Mouse (Mus musculus) gastrocnemius, postnatal 4 days (tissue): ENCODE measurements around the gene Chpt1. TPM values are rescaled to one million over a fixed set of nuclear protein-coding genes. Genes with fewer than 3 reads are reported as not detected.
"Not testable (repeated sequence)": the region's sequence is repeated elsewhere in the genome, so short reads cannot be mapped to it uniquely, and the experiment has no call there.

Experiments
- DNase-seq, 2 experiments: peaks; one replicate each; pipeline ENCODE4 v3.0.0; 2021 to 2022; ENCODE audit warnings: low spot score in 2 of 2, mixed read lengths in 2 of 2
- total RNA-seq, 2 experiments: library from RNA; stranded (reverse); gene quantifications; 2 replicates each; pipeline ENCODE4 v1.2.3; 2021

Chpt1 gene
- total RNA-seq, 2 experiments from 2014 or later: 27.9 to 32.9 TPM

DNA sequence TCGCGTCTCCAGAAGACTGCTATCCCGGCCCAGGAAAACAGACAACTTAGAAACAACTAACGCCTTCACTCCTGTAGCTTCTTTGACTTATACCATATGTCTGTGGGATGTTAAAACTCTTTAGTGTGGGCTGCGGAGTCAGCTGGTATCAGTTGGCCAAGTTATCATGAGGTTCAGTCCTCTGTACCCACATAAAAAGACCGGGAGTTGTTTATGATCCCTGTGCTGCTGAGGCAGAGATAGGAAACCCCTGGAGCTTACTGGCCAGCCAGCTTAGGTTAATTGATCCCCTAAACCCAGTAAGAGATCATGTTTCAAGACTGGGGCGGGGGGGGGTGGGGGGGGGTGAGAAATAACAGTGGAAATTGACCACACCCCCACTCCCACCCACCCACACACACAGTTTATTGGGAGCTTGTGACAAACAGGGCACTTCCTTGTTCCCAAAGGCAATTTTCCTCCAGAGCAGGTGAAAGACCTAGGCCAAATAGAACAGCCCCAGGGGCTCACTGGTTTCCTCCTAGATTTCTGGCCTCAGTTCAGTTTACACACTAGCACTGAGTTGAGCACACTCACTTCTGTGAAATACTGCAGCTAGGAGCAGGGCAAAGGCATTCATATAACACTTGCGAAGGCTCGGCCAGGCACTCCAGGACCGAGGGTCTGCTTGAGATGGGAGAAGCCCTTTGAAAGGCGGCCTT, 6.9 kb downstream of the Chpt1 start:
- no peak for DNase-seq

DNA sequence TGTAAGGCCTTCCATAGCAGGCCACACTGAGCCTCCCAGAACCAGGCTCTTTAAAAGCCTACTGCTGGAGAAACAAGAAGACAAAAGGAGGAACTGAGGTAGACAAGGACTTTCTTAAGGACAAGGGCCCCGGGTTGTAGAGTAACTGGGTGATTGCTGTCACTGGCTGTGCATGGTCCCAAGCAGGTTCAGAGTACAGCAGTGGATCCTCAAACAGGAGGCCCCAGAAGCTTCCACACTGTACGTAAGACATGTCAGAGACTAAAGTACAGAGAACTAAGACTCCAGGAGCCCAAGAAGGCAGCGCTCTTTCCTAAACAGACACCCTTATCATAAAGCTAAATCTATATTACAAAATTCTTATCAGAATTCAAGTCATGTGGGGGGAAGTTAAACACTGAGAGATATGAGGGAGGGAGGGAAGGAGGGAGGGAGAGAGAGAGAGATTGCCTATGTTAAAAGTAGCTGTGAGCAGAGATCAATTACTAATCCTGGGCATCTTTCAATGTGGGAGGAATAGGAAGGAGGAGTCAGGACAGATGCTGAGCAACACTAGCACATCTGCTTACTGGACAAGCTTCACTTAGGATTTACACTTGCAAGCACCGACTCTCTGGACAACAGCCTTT, 8.8 kb downstream of the Chpt1 start:
- DNase-seq: no peak

GRCm38 (mm10) chr10:88492658-88493057, 11.2 kb downstream of the Chpt1 start:
- DNase-seq: no peak

DNA sequence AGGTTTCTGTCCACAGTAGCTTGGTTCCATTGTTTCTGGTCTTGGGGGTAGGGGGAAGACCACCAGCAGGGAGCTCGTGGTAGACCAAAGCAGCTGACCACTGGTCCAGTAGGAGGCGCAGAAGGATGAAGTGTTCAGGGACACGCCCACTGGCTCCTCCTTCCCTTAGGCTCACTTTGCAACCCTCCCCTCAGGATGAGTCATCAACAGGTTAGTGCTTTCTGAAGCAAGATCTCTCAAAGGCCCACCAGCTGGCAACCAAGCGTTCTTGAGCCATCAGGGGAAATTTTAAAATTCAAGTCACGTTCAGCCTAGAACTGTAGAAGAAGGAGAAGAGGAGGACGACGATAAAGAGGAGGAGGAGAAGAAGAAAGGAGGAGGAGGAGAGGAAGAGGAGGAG, 12.2 kb downstream of the Chpt1 start:
- DNase-seq: no peak

GRCm38 (mm10) chr10:88488629-88489028, 15.2 kb downstream of the Chpt1 start:
- DNase-seq: no peak

DNA sequence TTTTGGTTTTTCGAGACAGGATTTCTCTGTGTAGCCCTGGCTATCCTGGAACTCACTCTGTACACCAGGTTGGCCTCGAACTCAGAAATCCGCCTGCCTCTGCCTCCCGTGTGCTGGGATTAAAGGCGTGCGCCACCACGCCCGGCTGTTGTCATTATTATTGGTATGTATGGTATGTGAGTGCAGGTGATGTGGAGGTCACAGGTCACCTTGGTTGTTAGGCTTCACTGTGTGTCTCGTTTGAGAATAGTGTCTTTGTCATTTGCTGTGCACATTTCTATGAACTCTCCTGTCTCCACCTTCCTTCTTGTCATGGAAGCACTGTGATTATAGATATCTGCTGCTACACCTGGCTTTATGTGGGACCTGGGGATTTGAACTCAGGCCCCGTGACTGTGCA, 21.0 kb downstream of the Chpt1 start:
- not testable (repeated sequence) for DNase-seq

DNA sequence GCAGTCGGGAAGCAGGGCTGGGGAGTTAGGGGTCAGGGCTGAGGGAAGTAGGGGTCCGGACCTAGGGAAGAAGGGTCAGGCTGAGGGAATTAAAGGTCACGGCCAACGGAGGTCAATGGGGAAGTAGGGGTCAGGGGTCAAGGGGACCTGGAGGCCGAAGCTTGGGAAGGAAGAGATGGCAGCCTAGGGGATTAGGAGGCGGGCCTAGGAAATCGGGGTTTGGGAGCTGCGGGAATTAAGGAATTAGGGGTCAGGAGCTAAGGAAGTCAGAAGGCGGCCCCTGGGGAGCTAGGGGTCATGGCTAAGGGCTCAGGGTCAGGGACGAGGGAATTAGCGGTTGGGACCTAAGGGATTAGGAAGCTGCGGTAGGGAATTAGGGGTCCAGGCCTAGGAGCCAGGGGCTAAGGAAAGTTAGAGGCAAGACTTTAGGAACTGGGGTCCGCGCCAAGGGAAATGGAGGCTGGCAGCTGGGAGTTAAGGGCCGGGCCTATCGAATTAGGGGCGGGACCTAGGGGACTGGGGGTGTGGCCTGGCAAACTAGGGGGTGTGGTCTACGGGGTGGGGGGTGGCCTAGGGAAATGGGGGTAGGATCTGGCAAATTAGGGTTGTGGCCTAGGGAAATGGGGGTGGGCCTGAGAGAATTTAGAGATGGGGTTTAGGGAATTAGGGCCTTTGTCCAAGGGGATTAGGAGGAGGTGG, 43.6 kb downstream of the Chpt1 start:
- no peak for DNase-seq

DNA sequence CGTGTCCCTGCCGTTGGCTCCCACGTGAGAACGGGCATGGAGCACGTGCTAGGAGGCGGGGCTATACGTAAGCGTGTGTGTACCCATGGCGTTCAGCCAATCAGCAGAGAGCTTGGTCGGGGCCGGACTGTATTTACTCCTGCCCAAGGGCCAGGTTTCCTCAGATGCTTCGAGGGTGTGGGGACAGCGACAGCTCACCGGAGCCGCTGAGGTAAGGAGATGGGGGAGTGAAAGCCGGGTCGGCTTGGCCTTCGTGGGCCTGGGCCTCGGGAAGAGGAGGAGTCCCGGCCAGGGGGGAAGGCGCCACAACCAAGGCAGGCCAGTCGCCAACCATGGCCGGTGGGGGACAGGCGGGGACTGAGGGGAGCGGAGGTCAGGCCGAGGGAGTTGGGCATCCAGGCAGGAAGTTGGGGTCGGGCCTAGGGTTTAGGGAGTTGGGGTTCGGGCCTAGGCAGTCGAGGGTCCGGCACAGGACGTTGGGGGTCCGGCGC, 44.3 kb downstream of the Chpt1 start, which contains the start of gene Sycp3:
Gene Sycp3 (plus strand): TSS at position 68 of the 491 bp plus-strand sequence.
- no peak for DNase-seq

DNA sequence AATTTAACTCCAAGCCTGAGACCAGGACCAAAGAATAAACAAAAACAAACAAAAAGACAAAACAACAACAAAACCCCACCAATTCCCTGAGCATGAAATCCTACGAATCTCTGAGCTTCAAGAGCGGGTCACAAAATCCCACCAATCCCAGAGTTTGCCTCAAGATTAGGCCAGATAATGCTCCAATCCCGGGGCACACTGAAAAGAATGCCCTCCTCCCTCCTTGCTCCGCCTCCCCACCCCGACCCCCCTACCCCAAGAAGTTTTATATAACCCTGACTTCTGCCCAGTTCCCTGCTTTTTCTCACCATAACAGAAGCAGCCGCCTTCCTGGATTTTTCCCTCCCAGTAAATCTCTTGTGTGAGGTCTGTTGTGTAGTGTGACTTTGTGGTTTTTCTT, 46.1 kb downstream of the Chpt1 start:
- no peak for DNase-seq

GRCm38 (mm10) chr10:88451990-88452389, 51.9 kb downstream of the Chpt1 start:
- DNase-seq: no peak

- no peak for DNase-seq
Observed at GRCm38 (mm10) chr10:88451221-88451620, 52.7 kb downstream of the Chpt1 start.

GRCm38 (mm10) chr10:88441224-88441623, 62.6 kb downstream of the Chpt1 start:
- DNase-seq: no peak

DNA sequence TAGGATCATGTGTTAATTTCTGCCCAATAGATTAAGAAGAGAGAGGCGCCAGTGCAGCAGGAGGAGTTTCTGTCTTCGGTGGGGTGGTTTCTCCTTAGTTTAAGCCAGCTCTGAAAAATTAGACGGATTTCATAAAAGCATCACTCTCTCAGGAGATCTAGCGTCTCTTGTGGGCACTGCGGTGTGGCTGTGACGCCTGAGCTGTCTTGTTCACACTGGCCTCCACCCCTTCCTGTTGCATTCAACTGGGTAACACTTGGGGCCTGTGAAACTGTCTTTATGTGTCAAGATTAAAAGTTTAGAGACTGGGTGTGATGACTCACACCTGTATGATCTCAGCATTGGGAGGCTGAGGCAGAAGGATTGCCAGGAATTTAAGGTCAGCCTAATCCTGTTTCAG, 75.9 kb downstream of the Chpt1 start:
- DNase-seq: no peak

GRCm38 (mm10) chr10:88426896-88427295, 77.0 kb downstream of the Chpt1 start:
- no peak for DNase-seq

DNA sequence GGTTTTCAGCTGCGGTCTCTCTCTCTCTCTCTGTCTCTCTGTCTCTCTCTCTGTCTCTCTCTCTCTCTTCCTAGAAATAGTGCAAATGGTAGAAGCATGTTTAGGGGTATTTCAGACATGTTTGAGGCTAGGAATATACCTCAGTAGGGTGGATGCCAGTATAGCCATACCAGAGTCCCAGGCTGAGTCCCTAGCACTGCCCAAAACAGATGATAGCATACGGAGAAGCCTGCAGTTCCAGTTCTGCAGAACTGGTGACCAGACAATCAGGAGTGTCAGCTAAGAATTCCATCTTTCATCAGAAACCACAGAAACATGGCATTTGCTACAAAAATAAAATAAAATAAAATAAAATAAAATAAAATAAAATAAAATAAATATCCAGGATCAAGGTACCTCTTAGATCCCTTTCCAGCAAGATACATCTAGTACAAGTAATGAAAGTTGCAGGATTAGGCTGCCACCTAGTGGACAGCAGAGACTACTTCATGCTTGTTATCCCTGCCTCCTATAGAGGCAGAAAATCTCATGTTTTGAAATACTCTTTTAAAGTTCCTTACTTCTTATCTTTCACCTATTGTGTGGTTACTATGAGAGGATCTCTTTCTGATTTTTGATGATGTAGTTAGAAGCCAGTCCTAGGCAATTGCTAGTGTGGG, 77.6 kb downstream of the Chpt1 start:
- peak in 1 of 2 experiments; percentile 31 for DNase-seq

DNA sequence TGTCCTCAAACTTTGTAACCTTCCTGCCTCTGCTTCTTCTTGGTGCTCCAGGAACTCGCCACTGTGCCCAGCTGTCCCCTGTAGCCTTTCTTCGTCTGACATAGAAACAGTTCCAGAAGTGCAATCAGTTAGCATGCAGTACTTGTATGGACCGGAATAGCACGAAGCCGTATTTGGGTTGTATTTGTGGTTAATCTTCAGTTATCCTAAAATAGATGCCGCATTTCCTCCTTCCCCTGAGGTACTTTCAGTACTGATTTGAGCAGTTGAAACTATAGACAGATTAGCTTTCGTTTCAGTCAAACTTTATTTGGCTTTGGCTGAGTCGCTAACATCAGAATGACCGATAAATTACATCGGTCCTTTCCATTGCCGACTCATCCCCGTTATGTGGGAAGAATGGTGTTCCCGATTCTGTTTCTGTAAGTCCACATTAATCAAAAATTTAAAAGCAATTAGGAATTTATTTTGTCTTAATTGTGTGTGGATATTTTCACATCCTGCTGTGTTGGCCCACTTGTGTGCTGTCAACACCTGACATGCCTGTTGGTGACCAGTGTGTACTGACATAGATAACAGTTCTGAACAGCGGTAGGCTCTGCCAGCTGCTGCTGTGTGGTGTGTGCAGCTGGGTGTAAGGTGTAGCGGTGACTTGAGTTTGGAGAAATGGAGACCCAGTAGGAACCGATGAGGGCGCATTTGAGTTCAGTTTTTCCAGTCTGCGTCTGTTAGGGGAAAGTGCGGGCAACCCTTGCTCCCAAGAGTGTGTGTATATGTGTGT, 83.0 kb downstream of the Chpt1 start:
- DNase-seq: no peak

DNA sequence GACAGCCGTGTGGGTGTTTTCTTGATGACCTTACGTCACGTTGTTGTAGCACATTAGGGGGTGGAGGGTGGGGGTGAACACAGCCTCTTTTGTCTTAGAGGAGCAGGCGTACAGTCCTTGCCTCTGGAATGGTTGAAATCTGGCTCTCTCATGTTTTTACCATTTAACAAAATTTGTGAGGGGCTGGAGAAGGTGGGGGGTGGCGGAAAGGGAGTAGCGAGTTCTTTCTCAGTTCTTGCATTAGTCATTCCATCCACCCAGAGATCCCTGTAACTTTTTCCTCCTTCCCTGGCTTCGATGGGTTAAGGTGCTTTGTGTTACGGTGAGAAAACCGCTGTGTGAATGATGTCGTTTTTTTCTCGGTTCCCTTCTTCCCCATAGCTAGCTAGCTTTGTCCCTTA, 83.7 kb downstream of the Chpt1 start:
- DNase-seq: no peak

DNA sequence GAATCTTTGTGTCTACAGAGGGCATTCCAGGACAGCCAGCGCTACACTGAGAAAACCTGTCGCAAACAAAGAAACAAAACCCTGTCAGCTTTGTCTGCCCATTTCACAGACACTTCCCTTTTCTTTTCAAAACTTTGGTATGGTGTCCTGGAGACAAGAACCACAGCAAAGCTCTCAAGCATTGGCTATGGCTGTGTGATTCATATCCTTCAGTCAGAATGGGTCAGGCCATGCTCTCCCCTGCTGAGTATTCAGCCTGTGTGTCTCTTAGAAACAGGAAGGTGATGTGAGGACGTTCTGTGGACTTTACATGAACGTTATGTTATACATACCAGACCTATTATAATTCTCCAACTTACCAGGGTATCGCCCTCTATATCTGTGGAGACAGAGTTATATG, 86.2 kb downstream of the Chpt1 start:
- DNase-seq: no peak

DNA sequence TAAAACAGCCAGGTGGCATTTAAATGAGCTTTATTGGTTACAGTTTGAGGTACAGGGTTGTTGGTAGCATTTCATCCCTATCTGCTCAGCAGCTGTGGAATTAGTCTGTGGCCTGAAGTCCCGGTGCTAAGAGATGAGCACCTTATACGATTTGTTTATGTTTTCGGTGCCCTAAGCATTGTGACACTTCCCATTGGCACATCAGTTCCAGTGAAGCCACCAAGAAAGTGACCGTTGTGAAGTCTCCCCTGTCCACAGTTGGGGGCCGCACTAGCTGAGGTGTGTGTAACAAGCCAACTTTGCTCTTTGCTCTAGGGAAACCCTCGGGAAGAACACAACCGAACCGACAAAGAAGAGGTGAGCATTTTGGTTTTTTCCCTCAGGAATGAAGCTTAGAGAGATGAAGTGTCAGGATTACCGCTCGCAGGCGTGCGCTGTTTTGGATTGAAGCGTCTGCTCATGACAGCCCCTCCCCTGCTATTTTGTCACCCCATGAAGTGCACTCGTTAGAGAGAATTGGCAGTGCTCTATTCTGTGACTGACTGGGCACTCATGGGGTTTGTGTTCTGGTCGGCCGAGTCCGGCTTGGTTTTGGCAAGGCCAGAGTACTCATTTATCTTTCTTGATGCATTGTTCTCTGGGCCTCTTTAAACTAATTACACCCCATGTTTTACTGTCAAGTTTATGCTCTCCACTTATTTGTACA, 91.4 kb downstream of the Chpt1 start:
- DNase-seq: no peak

- no peak for DNase-seq
Observed at GRCm38 (mm10) chr10:88409751-88410150, 94.1 kb downstream of the Chpt1 start.
